Mouse (Mus musculus): ENCODE measurements around the gene Cyp2j6. TPM values are rescaled to one million over a fixed set of nuclear protein-coding genes. Genes with fewer than 3 reads are reported as not detected.

Cyp2j6 gene
- polyA plus RNA-seq, 1 experiment from 2014 or later: 5.2 TPM

GRCm38 (mm10) chr4:96560464-96560863 is 7.0 kb upstream of the Cyp2j6 start:
- WGBS: 89% methylated on average over 1 of the region's 1 CpGs
- no peak for ATAC-seq (ENCODE audit: low FRiP score)
- no peaks in the 10 kb centered on the region for H3K36me3 ChIP-seq (ENCODE audit: control insufficient read depth, insufficient read depth, low read length)

GRCm38 (mm10) chr4:96559781-96560180 is 6.3 kb upstream of the Cyp2j6 start:
- WGBS: 74% methylated on average over 1 of the region's 1 CpGs
- H3K4me1 ChIP-seq (replicated peaks; ENCODE audit: control insufficient read depth, insufficient read depth, low read length): no peaks in the 10 kb centered on the region
- H3K27me3 ChIP-seq (ENCODE audit: control insufficient read depth, insufficient read depth, low read length): no peaks in the 10 kb centered on the region
- H3K27ac ChIP-seq (ENCODE audit: low read depth, low read length): no peak overlapping the region
- no peaks in the 10 kb centered on the region for H3K36me3 ChIP-seq (ENCODE audit: control insufficient read depth, insufficient read depth, low read length)
- no peaks in the 10 kb centered on the region for H3K9me3 ChIP-seq (ENCODE audit: control insufficient read depth, low read length)
- DNase-seq (ENCODE audit: low spot score): no peak
- no peak overlapping the region for H3K9ac ChIP-seq (ENCODE audit: low read depth, low read length)
- no peak overlapping the region for H3K4me3 ChIP-seq (ENCODE audit: low read depth, low read length)
- ATAC-seq (ENCODE audit: low FRiP score): no peak
- H3K4me2 ChIP-seq (replicated peaks; ENCODE audit: low read depth, low read length): no peak overlapping the region

More at GRCm38 (mm10) chr4:96560464-96560863, 7.0 kb upstream of the Cyp2j6 start:
- DNase-seq (ENCODE audit: low spot score): no peak
- H3K4me3 ChIP-seq (ENCODE audit: low read depth, low read length): no peak overlapping the region
- H3K27ac ChIP-seq (ENCODE audit: low read depth, low read length): no peak overlapping the region
- no peaks in the 10 kb centered on the region for H3K9me3 ChIP-seq (ENCODE audit: control insufficient read depth, low read length)
- no peaks in the 10 kb centered on the region for H3K4me1 ChIP-seq (replicated peaks; ENCODE audit: control insufficient read depth, insufficient read depth, low read length)
- no peak overlapping the region for H3K4me2 ChIP-seq (replicated peaks; ENCODE audit: low read depth, low read length)
- H3K9ac ChIP-seq (ENCODE audit: low read depth, low read length): no peak overlapping the region
- no peaks in the 10 kb centered on the region for H3K27me3 ChIP-seq (ENCODE audit: control insufficient read depth, insufficient read depth, low read length)

- H3K4me1 ChIP-seq (replicated peaks; ENCODE audit: control insufficient read depth, insufficient read depth, low read length): no peaks in the 10 kb centered on the region
- H3K4me3 ChIP-seq (ENCODE audit: low read depth, low read length): no peak overlapping the region
- no peak overlapping the region for H3K4me2 ChIP-seq (replicated peaks; ENCODE audit: low read depth, low read length)
- no peaks in the 10 kb centered on the region for H3K9me3 ChIP-seq (ENCODE audit: control insufficient read depth, low read length)
- no peak overlapping the region for H3K27ac ChIP-seq (ENCODE audit: low read depth, low read length)
- ATAC-seq (ENCODE audit: low FRiP score) (no peak), DNase-seq (ENCODE audit: low spot score) (no peak)
- WGBS: 95% methylated on average over 3 of the region's 3 CpGs
- H3K36me3 ChIP-seq (ENCODE audit: control insufficient read depth, insufficient read depth, low read length): no peaks in the 10 kb centered on the region
- H3K27me3 ChIP-seq (ENCODE audit: control insufficient read depth, insufficient read depth, low read length): no peaks in the 10 kb centered on the region
- no peak overlapping the region for H3K9ac ChIP-seq (ENCODE audit: low read depth, low read length)
Measured at GRCm38 (mm10) chr4:96551619-96552018, 1.8 kb downstream of the Cyp2j6 start.

- H3K27me3 ChIP-seq (ENCODE audit: control insufficient read depth, insufficient read depth, low read length): no peaks in the 10 kb centered on the region
- H3K9me3 ChIP-seq (ENCODE audit: control insufficient read depth, low read length): no peaks in the 10 kb centered on the region
- no peak overlapping the region for H3K4me3 ChIP-seq (ENCODE audit: low read depth, low read length)
- no peak overlapping the region for H3K4me2 ChIP-seq (replicated peaks; ENCODE audit: low read depth, low read length)
- no peaks in the 10 kb centered on the region for H3K4me1 ChIP-seq (replicated peaks; ENCODE audit: control insufficient read depth, insufficient read depth, low read length)
- H3K27ac ChIP-seq (ENCODE audit: low read depth, low read length): no peak overlapping the region
- ATAC-seq (ENCODE audit: low FRiP score) (no peak), DNase-seq (ENCODE audit: low spot score) (no peak)
- H3K9ac ChIP-seq (ENCODE audit: low read depth, low read length): no peak overlapping the region
- no peaks in the 10 kb centered on the region for H3K36me3 ChIP-seq (ENCODE audit: control insufficient read depth, insufficient read depth, low read length)
- WGBS: 79% methylated on average over 1 of the region's 1 CpGs
Measured at GRCm38 (mm10) chr4:96545976-96546375, 7.5 kb downstream of the Cyp2j6 start.

GRCm38 (mm10) chr4:96525772-96526171 is 27.7 kb downstream of the Cyp2j6 start:
- no peaks in the 10 kb centered on the region for H3K27me3 ChIP-seq (ENCODE audit: control insufficient read depth, insufficient read depth, low read length)
- ATAC-seq (ENCODE audit: low FRiP score) (no peak), DNase-seq (ENCODE audit: low spot score) (peak; percentile 5)
- H3K9me3 ChIP-seq (ENCODE audit: control insufficient read depth, low read length): no peaks in the 10 kb centered on the region
- H3K9ac ChIP-seq (ENCODE audit: low read depth, low read length): no peak overlapping the region
- no peaks in the 10 kb centered on the region for H3K36me3 ChIP-seq (ENCODE audit: control insufficient read depth, insufficient read depth, low read length)
- WGBS: 22% methylated on average over 1 of the region's 1 CpGs
- H3K4me3 ChIP-seq (ENCODE audit: low read depth, low read length): no peak overlapping the region
- no peaks in the 10 kb centered on the region for H3K4me1 ChIP-seq (replicated peaks; ENCODE audit: control insufficient read depth, insufficient read depth, low read length)
- no peak overlapping the region for H3K27ac ChIP-seq (ENCODE audit: low read depth, low read length)
- no peak overlapping the region for H3K4me2 ChIP-seq (replicated peaks; ENCODE audit: low read depth, low read length)

- no peaks in the 10 kb centered on the region for H3K4me1 ChIP-seq (replicated peaks; ENCODE audit: control insufficient read depth, insufficient read depth, low read length)
- no peak overlapping the region for H3K4me3 ChIP-seq (ENCODE audit: low read depth, low read length)
- no peak overlapping the region for H3K4me2 ChIP-seq (replicated peaks; ENCODE audit: low read depth, low read length)
- ATAC-seq (ENCODE audit: low FRiP score) (no peak), DNase-seq (ENCODE audit: low spot score) (no peak)
- H3K9ac ChIP-seq (ENCODE audit: low read depth, low read length): no peak overlapping the region
- no peaks in the 10 kb centered on the region for H3K36me3 ChIP-seq (ENCODE audit: control insufficient read depth, insufficient read depth, low read length)
- no peaks in the 10 kb centered on the region for H3K9me3 ChIP-seq (ENCODE audit: control insufficient read depth, low read length)
- H3K27ac ChIP-seq (ENCODE audit: low read depth, low read length): no peak overlapping the region
- H3K27me3 ChIP-seq (ENCODE audit: control insufficient read depth, insufficient read depth, low read length): no peaks in the 10 kb centered on the region
- 85% methylated on average over 2 of the region's 2 CpGs for WGBS
Measured at GRCm38 (mm10) chr4:96522256-96522655, 31.2 kb downstream of the Cyp2j6 start.

GRCm38 (mm10) chr4:96510083-96510482 is 43.4 kb downstream of the Cyp2j6 start:
- ATAC-seq (ENCODE audit: low FRiP score) (no peak), DNase-seq (ENCODE audit: low spot score) (no peak)
- no peaks in the 10 kb centered on the region for H3K9me3 ChIP-seq (ENCODE audit: control insufficient read depth, low read length)
- no peak overlapping the region for H3K4me2 ChIP-seq (replicated peaks; ENCODE audit: low read depth, low read length)
- no peaks in the 10 kb centered on the region for H3K4me1 ChIP-seq (replicated peaks; ENCODE audit: control insufficient read depth, insufficient read depth, low read length)
- H3K27me3 ChIP-seq (ENCODE audit: control insufficient read depth, insufficient read depth, low read length): no peaks in the 10 kb centered on the region
- H3K4me3 ChIP-seq (ENCODE audit: low read depth, low read length): no peak overlapping the region
- H3K27ac ChIP-seq (ENCODE audit: low read depth, low read length): no peak overlapping the region
- WGBS: 92% methylated on average over 3 of the region's 3 CpGs
- no peaks in the 10 kb centered on the region for H3K36me3 ChIP-seq (ENCODE audit: control insufficient read depth, insufficient read depth, low read length)
- no peak overlapping the region for H3K9ac ChIP-seq (ENCODE audit: low read depth, low read length)

- WGBS: 83% methylated on average over 1 of the region's 1 CpGs
- no peak for ATAC-seq (ENCODE audit: low FRiP score)
Measured at GRCm38 (mm10) chr4:96507286-96507685, 46.2 kb downstream of the Cyp2j6 start, which contains the start of gene Cyp2j8. Cyp2j8 (minus strand) TSS chr4:96507386.

More at GRCm38 (mm10) chr4:96507286-96507685, 46.2 kb downstream of the Cyp2j6 start, which contains the start of gene Cyp2j8:
- no peak within 1 kb of the TSS for H3K27ac ChIP-seq (ENCODE audit: low read depth, low read length)
- no peak within 1 kb of the TSS for H3K9ac ChIP-seq (ENCODE audit: low read depth, low read length)
- H3K27me3 ChIP-seq (ENCODE audit: control insufficient read depth, insufficient read depth, low read length): no peaks in the 10 kb centered on the region
- DNase-seq (ENCODE audit: low spot score): no peak
- no peaks in the 10 kb centered on the region for H3K4me1 ChIP-seq (replicated peaks; ENCODE audit: control insufficient read depth, insufficient read depth, low read length)
- H3K9me3 ChIP-seq (ENCODE audit: control insufficient read depth, low read length): no peaks in the 10 kb centered on the region
- no peaks in the 10 kb centered on the region for H3K36me3 ChIP-seq (ENCODE audit: control insufficient read depth, insufficient read depth, low read length)
- H3K4me3 ChIP-seq (ENCODE audit: low read depth, low read length): no peak within 1 kb of the TSS
- no peak within 1 kb of the TSS for H3K4me2 ChIP-seq (replicated peaks; ENCODE audit: low read depth, low read length)

Data from hindbrain, embryonic 11.5 days (tissue).